Mouse (Mus musculus): ENCODE measurements around the gene Chrne.

- no peak for TF ChIP-seq POLR2A (IDR thresholded peaks at IDR 0.05; ENCODE audit: borderline replicate concordance, extremely low read depth, insufficient read depth, insufficient read length, poor library complexity, severe bottlenecking)
- TF ChIP-seq CTCF (IDR thresholded peaks at IDR 0.05; ENCODE audit: borderline replicate concordance, extremely low read depth, insufficient read depth, insufficient read length) = no peak
These were observed 38.1 kb downstream of the Chrne start for GRCm38 (mm10) chr11:70580921-70581320.
